Mouse (Mus musculus): Measurements from ENCODE around the gene Zfp128. TPM values are rescaled to one million over a fixed set of nuclear protein-coding genes. Genes with fewer than 3 reads are reported as not detected.
A peak's percentile ranks its signal among the peaks of the same experiment; 100 is the strongest.

The Zfp128 gene
- polyA plus RNA-seq, 1 experiment: 0.92 TPM

DNA sequence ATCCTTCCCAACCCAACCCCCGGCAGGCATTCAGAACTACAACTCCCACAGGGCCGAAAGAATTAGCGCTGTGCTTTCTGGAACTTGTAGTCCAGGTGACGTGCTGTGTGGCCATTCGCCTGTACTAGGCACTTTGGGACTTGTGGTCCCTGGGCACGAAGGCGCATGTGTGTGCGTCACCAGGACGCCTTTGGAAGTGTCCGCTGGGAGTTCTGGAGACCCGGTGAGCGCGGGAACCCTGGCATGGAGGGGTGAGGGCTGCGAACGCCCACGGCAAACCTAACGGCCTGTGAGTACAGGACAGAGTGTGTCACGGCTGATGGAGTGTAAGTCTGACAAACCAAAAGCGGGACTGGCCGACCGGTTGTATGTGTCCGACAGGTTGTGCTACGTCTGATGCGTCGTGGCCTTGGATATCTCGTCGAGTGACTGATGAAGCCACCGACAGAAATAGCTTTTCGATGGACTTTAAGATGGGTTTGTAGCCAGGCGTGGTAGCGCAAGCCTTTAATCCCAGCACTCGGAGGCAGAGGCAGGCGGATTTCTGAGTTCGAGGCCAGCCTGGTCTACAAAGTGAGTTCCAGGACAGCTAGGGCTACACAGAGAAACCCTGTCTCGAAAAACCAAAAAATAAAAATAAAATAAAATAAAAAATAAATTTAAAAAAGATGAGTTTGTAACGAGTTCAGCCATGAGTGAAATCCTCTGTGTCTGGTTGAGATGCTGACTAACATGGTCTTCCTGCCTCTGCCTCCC lies 16.9 kb downstream of the Zfp128 start, which contains the start of gene Zscan22:
Gene Zscan22, plus strand, starts transcription at position 161 of the 756 bp plus-strand sequence.
- Histone ChIP-seq H3K79me3 (ENCODE audit: low read depth) (peaks cover 2% of the 10 kb centered on the region), H3K79me2 (ENCODE audit: control insufficient read depth, insufficient read depth) (peaks cover 10% of the 10 kb centered on the region), H3K36me3 (ENCODE audit: control insufficient read depth, insufficient read depth) (no peaks in the 10 kb centered on the region), H3K27me3 (ENCODE audit: control insufficient read depth, insufficient read depth, insufficient read length) (no peaks in the 10 kb centered on the region), H3K4me3 (ENCODE audit: insufficient read depth, poor library complexity, severe bottlenecking) (peak within 1 kb of the TSS; percentile 44), H3ac (ENCODE audit: control insufficient read depth, insufficient read length, low read depth) (peak within 1 kb of the TSS; percentile 78)
- TF ChIP-seq CEBPB (IDR thresholded peaks at IDR 0.05; ENCODE audit: low read depth) (no peak), USF1 (IDR thresholded peaks at IDR 0.05; ENCODE audit: low read depth) (peak; percentile 15), MAX (IDR thresholded peaks at IDR 0.05) (peak; percentile 77), MYOD1 (IDR thresholded peaks at IDR 0.05; ENCODE audit: control insufficient read depth, insufficient read length, low read depth) (no peak), MYOG (IDR thresholded peaks at IDR 0.05; ENCODE audit: control insufficient read depth, extremely low read depth, insufficient read length) (no peak), CTCF (IDR thresholded peaks at IDR 0.05; ENCODE audit: control insufficient read depth, insufficient read depth, insufficient read length) (no peak), FOSL1 (IDR thresholded peaks at IDR 0.05; ENCODE audit: insufficient read depth, low read length, poor library complexity, severe bottlenecking) (no peak)

DNA sequence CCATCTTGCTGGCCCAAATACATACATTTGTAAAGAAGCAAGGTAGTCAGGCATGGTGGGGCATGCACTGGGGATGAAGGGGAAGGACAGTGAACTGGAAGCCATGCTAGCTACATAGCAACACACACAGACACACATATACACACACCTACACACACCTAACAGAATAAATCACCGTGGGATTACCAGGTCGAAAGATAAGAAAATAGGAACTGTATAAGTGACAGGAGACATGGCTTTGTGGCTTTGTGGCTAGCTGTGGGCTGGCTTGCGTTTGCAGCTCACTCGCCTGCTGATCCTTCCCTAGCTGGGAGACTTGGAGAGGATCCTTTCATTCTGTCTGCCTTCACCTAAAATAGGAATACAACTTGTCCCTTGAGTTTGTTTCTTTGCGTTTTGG lies 20.5 kb downstream of the Zfp128 start:
- Histone ChIP-seq H3ac (ENCODE audit: control insufficient read depth, insufficient read length, low read depth) (no peak overlapping the region), H3K27me3 (ENCODE audit: control insufficient read depth, insufficient read depth, insufficient read length) (no peaks in the 10 kb centered on the region), H3K36me3 (ENCODE audit: control insufficient read depth, insufficient read depth) (peaks cover 3% of the 10 kb centered on the region), H3K79me3 (ENCODE audit: low read depth) (peaks cover 2% of the 10 kb centered on the region), H3K79me2 (ENCODE audit: control insufficient read depth, insufficient read depth) (peaks cover 10% of the 10 kb centered on the region), H3K4me3 (ENCODE audit: insufficient read depth, poor library complexity, severe bottlenecking) (no peak overlapping the region)
- TF ChIP-seq MAX (IDR thresholded peaks at IDR 0.05): no peak
- TF ChIP-seq USF1 (IDR thresholded peaks at IDR 0.05; ENCODE audit: low read depth): no peak
- TF ChIP-seq CEBPB (IDR thresholded peaks at IDR 0.05; ENCODE audit: low read depth): no peak
- no peak for TF ChIP-seq MYOG (IDR thresholded peaks at IDR 0.05; ENCODE audit: control insufficient read depth, extremely low read depth, insufficient read length)
- no peak for TF ChIP-seq MYOD1 (IDR thresholded peaks at IDR 0.05; ENCODE audit: control insufficient read depth, insufficient read length, low read depth)
- no peak for TF ChIP-seq FOSL1 (IDR thresholded peaks at IDR 0.05; ENCODE audit: insufficient read depth, low read length, poor library complexity, severe bottlenecking)
- TF ChIP-seq CTCF (IDR thresholded peaks at IDR 0.05; ENCODE audit: control insufficient read depth, insufficient read depth, insufficient read length): no peak

DNA sequence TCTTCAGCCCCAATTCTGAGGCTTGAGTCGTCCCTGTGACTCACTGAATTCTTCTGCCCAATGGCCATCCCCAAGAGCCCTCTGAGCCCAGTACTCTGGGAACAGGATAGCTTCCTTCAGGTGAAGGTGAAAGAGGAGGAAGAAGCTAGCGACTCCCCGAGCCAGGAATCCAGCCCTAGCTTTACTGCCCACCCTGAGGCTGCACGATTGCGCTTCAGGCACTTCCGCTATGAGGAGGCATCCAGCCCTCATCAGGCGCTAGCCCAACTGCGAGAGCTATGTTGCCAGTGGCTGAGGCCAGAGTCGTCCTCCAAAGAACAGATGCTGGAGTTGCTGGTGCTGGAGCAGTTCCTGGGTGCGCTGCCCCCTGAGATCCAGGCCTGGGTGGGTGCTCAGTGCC lies 22.6 kb downstream of the Zfp128 start:
- Histone ChIP-seq H3K4me3 (ENCODE audit: insufficient read depth, poor library complexity, severe bottlenecking) (no peak overlapping the region), H3ac (ENCODE audit: control insufficient read depth, insufficient read length, low read depth) (no peak overlapping the region), H3K79me3 (ENCODE audit: low read depth) (peaks cover 2% of the 10 kb centered on the region), H3K79me2 (ENCODE audit: control insufficient read depth, insufficient read depth) (peaks cover 2% of the 10 kb centered on the region), H3K27me3 (ENCODE audit: control insufficient read depth, insufficient read depth, insufficient read length) (no peaks in the 10 kb centered on the region), H3K36me3 (ENCODE audit: control insufficient read depth, insufficient read depth) (peaks cover 12% of the 10 kb centered on the region)
- TF ChIP-seq MAX (IDR thresholded peaks at IDR 0.05) (no peak), CTCF (IDR thresholded peaks at IDR 0.05; ENCODE audit: control insufficient read depth, insufficient read depth, insufficient read length) (no peak), FOSL1 (IDR thresholded peaks at IDR 0.05; ENCODE audit: insufficient read depth, low read length, poor library complexity, severe bottlenecking) (no peak), MYOD1 (IDR thresholded peaks at IDR 0.05; ENCODE audit: control insufficient read depth, insufficient read length, low read depth) (no peak), USF1 (IDR thresholded peaks at IDR 0.05; ENCODE audit: low read depth) (no peak), CEBPB (IDR thresholded peaks at IDR 0.05; ENCODE audit: low read depth) (no peak), MYOG (IDR thresholded peaks at IDR 0.05; ENCODE audit: control insufficient read depth, extremely low read depth, insufficient read length) (no peak)

DNA sequence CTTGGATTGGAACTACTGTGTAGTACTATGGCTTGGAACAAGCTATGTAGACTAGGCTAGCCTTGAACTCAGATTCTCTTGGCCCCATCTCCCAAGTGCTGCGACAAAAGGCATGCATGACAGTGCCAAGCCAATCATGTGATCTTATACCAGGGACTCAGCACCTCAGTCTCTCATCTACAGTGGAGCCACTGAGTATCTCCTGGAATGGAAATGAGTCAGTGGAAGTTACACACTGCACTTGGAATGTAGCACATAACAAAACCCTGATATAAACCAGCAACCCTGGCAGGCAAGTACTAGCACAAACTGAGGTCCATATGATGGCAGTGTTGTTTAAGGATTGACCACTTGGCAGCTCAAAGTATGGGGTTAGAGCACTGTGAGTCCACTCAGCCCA lies 24.2 kb downstream of the Zfp128 start:
- TF ChIP-seq CEBPB (IDR thresholded peaks at IDR 0.05; ENCODE audit: low read depth) (no peak), MYOG (IDR thresholded peaks at IDR 0.05; ENCODE audit: control insufficient read depth, extremely low read depth, insufficient read length) (no peak), MYOD1 (IDR thresholded peaks at IDR 0.05; ENCODE audit: control insufficient read depth, insufficient read length, low read depth) (no peak), FOSL1 (IDR thresholded peaks at IDR 0.05; ENCODE audit: insufficient read depth, low read length, poor library complexity, severe bottlenecking) (no peak), USF1 (IDR thresholded peaks at IDR 0.05; ENCODE audit: low read depth) (no peak), CTCF (IDR thresholded peaks at IDR 0.05; ENCODE audit: control insufficient read depth, insufficient read depth, insufficient read length) (no peak), MAX (IDR thresholded peaks at IDR 0.05) (no peak)
- Histone ChIP-seq H3K79me2 (ENCODE audit: control insufficient read depth, insufficient read depth) (no peaks in the 10 kb centered on the region), H3ac (ENCODE audit: control insufficient read depth, insufficient read length, low read depth) (no peak overlapping the region), H3K79me3 (ENCODE audit: low read depth) (peaks cover 2% of the 10 kb centered on the region), H3K36me3 (ENCODE audit: control insufficient read depth, insufficient read depth) (peaks cover 12% of the 10 kb centered on the region), H3K27me3 (ENCODE audit: control insufficient read depth, insufficient read depth, insufficient read length) (no peaks in the 10 kb centered on the region), H3K4me3 (ENCODE audit: insufficient read depth, poor library complexity, severe bottlenecking) (no peak overlapping the region)

DNA sequence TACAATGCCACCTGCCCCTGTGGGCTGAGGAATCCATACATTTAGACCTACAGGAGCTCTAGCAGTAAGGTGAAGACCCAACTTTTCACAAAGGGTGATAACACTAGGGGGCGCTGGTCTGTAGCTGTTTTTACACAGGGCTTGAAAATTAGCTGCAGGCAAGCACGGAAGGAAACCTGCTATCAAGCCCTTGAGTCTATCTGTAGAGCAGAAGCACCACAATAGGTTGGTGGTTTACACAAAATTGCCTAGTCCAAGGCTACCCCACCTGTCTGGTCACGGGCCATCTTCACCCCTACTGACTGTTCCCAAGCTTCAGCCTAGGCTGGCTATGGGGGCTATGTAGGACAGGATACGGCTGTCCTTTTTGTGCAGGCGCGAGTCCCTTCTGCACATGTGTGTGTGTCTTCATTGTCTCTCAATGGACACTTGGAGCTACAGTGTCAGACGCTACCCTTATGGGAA lies 28.6 kb downstream of the Zfp128 start:
- Histone ChIP-seq H3K4me3 (ENCODE audit: insufficient read depth, poor library complexity, severe bottlenecking) (no peak overlapping the region), H3K79me3 (ENCODE audit: low read depth) (no peaks in the 10 kb centered on the region), H3K79me2 (ENCODE audit: control insufficient read depth, insufficient read depth) (no peaks in the 10 kb centered on the region), H3ac (ENCODE audit: control insufficient read depth, insufficient read length, low read depth) (no peak overlapping the region), H3K27me3 (ENCODE audit: control insufficient read depth, insufficient read depth, insufficient read length) (no peaks in the 10 kb centered on the region), H3K36me3 (ENCODE audit: control insufficient read depth, insufficient read depth) (peaks cover 12% of the 10 kb centered on the region)
- TF ChIP-seq FOSL1 (IDR thresholded peaks at IDR 0.05; ENCODE audit: insufficient read depth, low read length, poor library complexity, severe bottlenecking) (no peak), MYOG (IDR thresholded peaks at IDR 0.05; ENCODE audit: control insufficient read depth, extremely low read depth, insufficient read length) (no peak), CTCF (IDR thresholded peaks at IDR 0.05; ENCODE audit: control insufficient read depth, insufficient read depth, insufficient read length) (no peak), MAX (IDR thresholded peaks at IDR 0.05) (no peak), CEBPB (IDR thresholded peaks at IDR 0.05; ENCODE audit: low read depth) (no peak), MYOD1 (IDR thresholded peaks at IDR 0.05; ENCODE audit: control insufficient read depth, insufficient read length, low read depth) (no peak), USF1 (IDR thresholded peaks at IDR 0.05; ENCODE audit: low read depth) (no peak)

Measured in C2C12 (cell line).